Mouse (Mus musculus) liver, embryonic 15.5 days (tissue): ENCODE data around the gene Enox1. TPM values are rescaled to one million over a fixed set of nuclear protein-coding genes. Genes with fewer than 3 reads are reported as not detected.

Experiments used
- ATAC-seq: fragments of 200-750 bp; cut with Nextera tagmentation; 2 replicates; pipeline ENCODE4 v1.8.0; 2017; ENCODE audit warnings: moderate number of reproducible peaks, mild to moderate bottlenecking, moderate library complexity; ENCODE audit not compliant: insufficient read depth
- H3K27ac ChIP-seq: fragments of 300-500 bp; sonication (generic); replicated peaks from 2 replicates; pipeline ENCODE4 v1.5.1; 2015; ENCODE audit warnings: mild to moderate bottlenecking, inconsistent platforms
- H3K27me3 ChIP-seq: fragments of 300-500 bp; sonication (generic); 2 replicates; pipeline ENCODE4 v1.6.1; 2015; ENCODE audit warnings: mild to moderate bottlenecking, inconsistent platforms
- H3K36me3 ChIP-seq: fragments of 300-500 bp; sonication (generic); replicated peaks from 2 replicates; pipeline ENCODE4 v1.6.1; 2015; ENCODE audit warnings: moderate library complexity, mild to moderate bottlenecking, inconsistent platforms
- H3K4me1 ChIP-seq: fragments of 300-500 bp; sonication (generic); replicated peaks from 2 replicates; pipeline ENCODE4 v1.6.1; 2015; ENCODE audit warnings: inconsistent platforms
- H3K4me2 ChIP-seq: fragments of 300-500 bp; sonication (generic); 2 replicates; pipeline ENCODE4 v1.6.1; 2015; ENCODE audit warnings: moderate library complexity, mild to moderate bottlenecking, inconsistent platforms
- H3K4me3 ChIP-seq: fragments of 300-500 bp; sonication (generic); replicated peaks from 2 replicates; pipeline ENCODE4 v1.5.1; 2015; ENCODE audit warnings: mild to moderate bottlenecking, inconsistent platforms
- H3K9ac ChIP-seq: fragments of 300-500 bp; sonication (generic); 2 replicates; pipeline ENCODE4 v1.6.1; 2015; ENCODE audit warnings: moderate library complexity, mild to moderate bottlenecking, inconsistent platforms
- H3K9me3 ChIP-seq: fragments of 300-500 bp; sonication (generic); replicated peaks from 2 replicates; pipeline ENCODE4 v1.6.1; 2016; ENCODE audit warnings: inconsistent platforms
- WGBS: fragments of 180-500 bp; shearing (Covaris S2); methylation state at CpG from one replicate; pipeline ENCODE4 v1.1.7; 2015; ENCODE audit warnings: mixed read lengths; ENCODE audit not compliant: insufficient replicate concordance; 5-methylcytosine and 5-hydroxymethylcytosine counted together
- polyA plus RNA-seq: library from polyadenylated mRNA; unstranded; fragments of >200 nt; fragmentation: Nextera tagmentation; extraction: Ambion mirVana; gene quantifications from 2 replicates; pipeline ENCODE4 v1.2.1, GENCODE M21; 2015

The Enox1 gene
- polyA plus RNA-seq, 1 experiment from 2014 or later, result 0.35 TPM

DNA sequence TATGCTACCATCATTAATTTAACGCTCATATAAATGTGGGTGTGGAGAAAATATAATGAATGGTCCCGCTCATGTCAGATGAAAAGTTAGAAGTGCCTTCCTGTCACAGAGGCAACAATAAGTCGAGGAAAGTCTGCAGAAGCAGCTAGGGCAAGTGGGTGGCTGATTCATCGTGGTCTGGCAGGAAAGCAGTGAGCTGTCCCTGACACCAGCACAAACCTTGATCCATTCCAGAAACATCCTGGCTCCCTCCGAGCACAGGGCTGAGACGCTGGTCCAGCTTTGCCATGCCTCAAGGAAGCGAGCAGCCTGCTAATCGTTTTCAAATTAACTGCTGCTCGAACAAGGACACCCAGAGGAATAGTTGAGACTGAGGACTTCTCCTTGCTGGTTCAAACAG is 219.1 kb downstream of the Enox1 start:
- Histone ChIP-seq H3K36me3 (no peaks in the 10 kb centered on the region), H3K9ac (no peak overlapping the region), H3K27me3 (no peaks in the 10 kb centered on the region), H3K4me2 (no peak overlapping the region), H3K4me1 (no peaks in the 10 kb centered on the region), H3K9me3 (no peaks in the 10 kb centered on the region), H3K4me3 (no peak overlapping the region), H3K27ac (no peak overlapping the region)
- ATAC-seq, result no peak
- 20% methylated on average over 9 of the region's 9 CpGs for WGBS

DNA sequence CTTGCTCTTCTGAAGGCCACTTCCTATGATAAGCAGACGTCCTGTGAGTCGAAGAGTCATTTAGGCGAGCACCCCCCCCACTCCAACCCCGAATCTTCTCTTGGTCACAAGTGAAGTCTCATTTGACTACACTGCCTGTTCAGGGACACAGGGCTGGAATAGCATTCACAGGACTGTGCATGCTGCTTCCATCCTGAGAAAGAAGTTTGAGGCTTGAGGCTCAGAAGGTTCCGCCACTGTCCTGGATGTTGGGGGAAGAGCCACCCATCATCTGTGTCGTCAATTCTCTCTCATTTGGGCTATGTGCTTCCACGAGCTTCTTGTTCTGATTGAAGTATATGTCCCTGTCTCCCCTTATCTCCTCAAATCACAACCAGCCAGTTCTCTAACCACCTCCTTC is 220.2 kb downstream of the Enox1 start:
- H3K4me1 ChIP-seq, result no peaks in the 10 kb centered on the region
- H3K9me3 ChIP-seq, result no peaks in the 10 kb centered on the region
- no peak overlapping the region for H3K4me2 ChIP-seq
- H3K36me3 ChIP-seq, result no peaks in the 10 kb centered on the region
- H3K27me3 ChIP-seq, result no peaks in the 10 kb centered on the region
- H3K9ac ChIP-seq, result no peak overlapping the region
- ATAC-seq, result no peak
- H3K4me3 ChIP-seq, result no peak overlapping the region
- 15% methylated on average over 7 of the region's 7 CpGs for WGBS
- no peak overlapping the region for H3K27ac ChIP-seq

DNA sequence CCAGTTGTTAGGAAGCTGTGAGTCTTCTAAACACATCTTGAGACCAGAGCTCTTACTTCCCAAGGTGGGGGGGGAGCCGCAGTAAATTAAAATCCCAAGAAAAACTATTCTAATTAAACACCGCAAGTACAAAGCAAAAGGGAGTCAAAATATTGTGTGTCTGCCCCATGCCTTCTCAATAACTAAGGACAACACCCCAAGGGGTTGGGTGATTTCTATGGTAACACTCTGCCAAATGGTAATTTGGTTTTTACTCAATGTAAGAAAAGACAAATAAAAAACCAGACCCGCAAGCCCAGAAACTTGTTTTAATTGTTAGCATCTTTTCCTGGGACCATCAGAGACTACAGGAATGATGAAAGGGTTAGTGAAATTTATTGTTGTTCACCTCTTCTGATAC is 220.9 kb downstream of the Enox1 start:
- Histone ChIP-seq H3K27me3 (no peaks in the 10 kb centered on the region), H3K27ac (no peak overlapping the region), H3K9ac (no peak overlapping the region), H3K4me2 (no peak overlapping the region), H3K36me3 (no peaks in the 10 kb centered on the region), H3K4me3 (no peak overlapping the region), H3K4me1 (no peaks in the 10 kb centered on the region), H3K9me3 (no peaks in the 10 kb centered on the region)
- 76% methylated on average over 3 of the region's 3 CpGs for WGBS
- ATAC-seq, result no peak

DNA sequence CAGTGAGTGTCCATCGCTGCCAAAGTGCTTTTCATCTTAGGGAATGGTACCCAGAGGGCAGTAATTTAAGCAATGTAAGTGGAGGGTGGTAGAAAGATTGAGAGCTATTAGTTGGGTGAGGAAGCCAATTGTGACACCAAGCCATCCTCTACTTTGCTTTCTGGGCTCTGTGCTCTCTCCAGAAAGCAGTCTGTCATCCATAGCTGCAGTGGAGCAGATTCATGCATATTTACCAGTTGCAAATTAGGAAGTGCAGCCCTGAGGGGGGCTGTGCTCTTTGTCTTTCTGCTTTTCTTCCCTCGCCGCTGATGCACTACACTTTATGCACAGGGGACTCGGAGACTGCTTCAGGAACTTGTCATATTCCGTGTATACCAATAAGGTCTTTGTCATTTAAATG is 221.3 kb downstream of the Enox1 start:
- ATAC-seq, result no peak

DNA sequence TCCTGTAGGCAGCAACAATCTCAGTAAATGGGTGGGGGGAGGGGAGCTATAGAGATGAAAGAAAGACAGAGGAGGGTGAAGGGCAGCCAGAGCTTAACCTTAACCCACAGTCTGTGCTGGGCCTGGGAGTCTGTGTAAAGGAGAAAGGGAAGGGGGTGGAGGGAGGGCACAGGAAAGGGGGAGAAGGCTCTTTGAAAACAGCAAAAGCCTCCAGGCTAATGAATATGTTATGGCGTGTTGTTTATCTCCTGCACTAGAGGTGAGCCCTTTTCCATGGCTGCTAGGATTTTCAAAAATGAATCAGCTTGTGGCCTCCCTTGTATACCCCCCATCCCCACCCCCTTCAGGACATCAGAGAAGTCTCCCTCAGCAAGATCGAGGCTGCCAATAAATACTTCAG is 225.0 kb downstream of the Enox1 start:
- WGBS, result 43% methylated on average over 2 of the region's 2 CpGs
- Histone ChIP-seq H3K4me1 (no peaks in the 10 kb centered on the region), H3K4me2 (no peak overlapping the region), H3K36me3 (no peaks in the 10 kb centered on the region), H3K9ac (no peak overlapping the region), H3K27ac (no peak overlapping the region), H3K4me3 (no peak overlapping the region), H3K27me3 (no peaks in the 10 kb centered on the region), H3K9me3 (no peaks in the 10 kb centered on the region)
- ATAC-seq, result no peak

More for the DNA sequence above, 221.3 kb downstream of the Enox1 start:
- H3K4me1 ChIP-seq, result no peaks in the 10 kb centered on the region
- H3K27ac ChIP-seq, result no peak overlapping the region
- WGBS, result 56% methylated on average over 5 of the region's 5 CpGs
- H3K9me3 ChIP-seq, result no peaks in the 10 kb centered on the region
- no peak overlapping the region for H3K4me2 ChIP-seq
- H3K36me3 ChIP-seq, result no peaks in the 10 kb centered on the region
- no peaks in the 10 kb centered on the region for H3K27me3 ChIP-seq
- H3K9ac ChIP-seq, result no peak overlapping the region
- no peak overlapping the region for H3K4me3 ChIP-seq

DNA sequence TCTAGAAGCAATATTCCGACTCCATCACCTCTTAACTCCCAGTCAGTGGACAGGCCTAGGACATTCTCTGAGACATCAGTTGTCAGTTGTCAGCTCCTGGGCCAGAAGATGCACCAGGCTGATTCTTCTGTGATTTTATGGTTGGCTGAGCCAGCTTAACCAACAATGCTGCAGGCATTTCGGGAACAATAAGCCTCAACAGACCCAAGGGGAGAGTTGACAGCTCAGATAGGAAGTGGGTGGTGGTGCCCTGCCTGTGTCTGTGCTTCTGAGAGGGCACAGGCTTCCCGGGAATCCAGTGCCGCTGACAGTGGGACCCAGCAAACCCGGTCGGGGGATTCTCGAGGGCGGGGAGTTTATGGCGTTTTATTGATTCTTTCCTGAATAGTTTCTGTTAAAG is 229.1 kb downstream of the Enox1 start:
- H3K27me3 ChIP-seq, result no peaks in the 10 kb centered on the region
- H3K9me3 ChIP-seq, result no peaks in the 10 kb centered on the region
- H3K4me2 ChIP-seq, result no peak overlapping the region
- WGBS, result 48% methylated on average over 9 of the region's 9 CpGs
- H3K4me1 ChIP-seq, result no peaks in the 10 kb centered on the region
- no peak for ATAC-seq
- no peaks in the 10 kb centered on the region for H3K36me3 ChIP-seq
- no peak overlapping the region for H3K9ac ChIP-seq
- no peak overlapping the region for H3K27ac ChIP-seq
- no peak overlapping the region for H3K4me3 ChIP-seq

DNA sequence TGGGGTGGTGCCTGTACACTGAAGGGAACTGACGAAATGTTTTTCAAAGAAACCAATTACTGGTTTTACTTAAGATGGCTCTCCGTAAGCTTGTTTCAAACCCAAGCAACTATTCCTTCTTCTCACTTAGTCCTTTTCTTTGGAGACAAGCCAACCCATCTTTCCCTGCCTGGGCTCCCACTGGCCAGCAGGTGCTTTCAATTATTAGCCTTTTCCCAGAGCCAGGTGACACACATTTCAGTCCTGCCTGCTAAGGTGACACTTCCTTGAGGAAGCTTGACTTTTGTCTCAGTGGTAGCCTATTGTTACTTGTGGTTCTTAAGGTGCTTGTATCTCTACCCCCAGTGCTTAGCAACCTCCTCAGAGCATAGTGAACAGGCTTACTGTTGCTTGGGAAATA is 231.3 kb downstream of the Enox1 start:
- no peak overlapping the region for H3K4me2 ChIP-seq
- H3K36me3 ChIP-seq, result no peaks in the 10 kb centered on the region
- H3K4me1 ChIP-seq, result no peaks in the 10 kb centered on the region
- H3K4me3 ChIP-seq, result no peak overlapping the region
- no peak overlapping the region for H3K9ac ChIP-seq
- H3K9me3 ChIP-seq, result no peaks in the 10 kb centered on the region
- H3K27me3 ChIP-seq, result no peaks in the 10 kb centered on the region
- WGBS, result 58% methylated on average over 2 of the region's 2 CpGs
- H3K27ac ChIP-seq, result no peak overlapping the region
- no peak for ATAC-seq

DNA sequence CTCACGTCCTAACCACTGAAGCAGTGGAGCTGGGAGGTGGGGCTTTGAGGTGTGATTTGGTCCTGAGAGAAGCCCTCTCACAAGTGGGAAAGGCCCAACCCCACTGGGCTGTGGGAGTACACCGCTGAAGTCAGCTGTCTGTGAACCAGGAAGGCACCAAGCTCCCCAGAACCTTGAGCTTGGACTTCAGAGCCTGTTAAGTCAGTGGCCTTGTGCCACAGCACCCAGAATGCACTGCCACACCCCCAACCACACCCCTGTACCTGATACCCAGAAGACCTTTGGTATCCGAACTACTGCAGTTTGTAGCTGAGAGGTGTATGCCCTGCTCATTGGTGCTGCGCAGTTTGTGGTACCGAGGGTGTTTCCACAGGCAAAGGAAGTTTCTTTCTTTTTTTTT is 232.7 kb downstream of the Enox1 start:
- Histone ChIP-seq H3K27me3 (no peaks in the 10 kb centered on the region), H3K4me2 (no peak overlapping the region)
- no peak for ATAC-seq

DNA sequence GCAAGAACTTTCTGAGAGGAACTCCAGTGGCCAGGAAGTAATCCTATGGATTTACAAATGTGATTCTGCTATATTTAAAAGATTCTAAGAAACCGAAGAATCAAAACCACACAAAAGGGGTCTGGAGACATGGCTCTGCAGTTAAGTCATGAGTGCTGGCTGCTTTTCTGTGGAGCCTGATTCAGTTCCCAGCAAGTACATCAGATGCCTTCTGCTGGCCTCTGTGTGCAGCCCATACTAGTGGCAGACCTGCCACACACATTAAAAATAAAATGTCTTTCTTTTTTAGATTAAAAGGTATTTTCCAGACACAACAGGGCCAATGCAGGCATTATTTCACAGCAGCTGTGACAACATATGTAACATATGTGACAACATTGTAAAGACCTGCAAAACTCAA is 235.9 kb downstream of the Enox1 start:
- Histone ChIP-seq H3K9me3 (no peaks in the 10 kb centered on the region), H3K36me3 (no peaks in the 10 kb centered on the region), H3K9ac (no peak overlapping the region), H3K4me3 (no peak overlapping the region), H3K27me3 (no peaks in the 10 kb centered on the region), H3K4me1 (no peaks in the 10 kb centered on the region), H3K27ac (no peak overlapping the region), H3K4me2 (no peak overlapping the region)
- WGBS, result 57% methylated on average over 1 of the region's 1 CpGs
- no peak for ATAC-seq

More for the DNA sequence above, 232.7 kb downstream of the Enox1 start:
- 70% methylated on average over 5 of the region's 5 CpGs for WGBS
- no peak overlapping the region for H3K4me3 ChIP-seq
- H3K27ac ChIP-seq, result no peak overlapping the region
- H3K9me3 ChIP-seq, result no peaks in the 10 kb centered on the region
- H3K4me1 ChIP-seq, result no peaks in the 10 kb centered on the region
- no peak overlapping the region for H3K9ac ChIP-seq
- no peaks in the 10 kb centered on the region for H3K36me3 ChIP-seq

DNA sequence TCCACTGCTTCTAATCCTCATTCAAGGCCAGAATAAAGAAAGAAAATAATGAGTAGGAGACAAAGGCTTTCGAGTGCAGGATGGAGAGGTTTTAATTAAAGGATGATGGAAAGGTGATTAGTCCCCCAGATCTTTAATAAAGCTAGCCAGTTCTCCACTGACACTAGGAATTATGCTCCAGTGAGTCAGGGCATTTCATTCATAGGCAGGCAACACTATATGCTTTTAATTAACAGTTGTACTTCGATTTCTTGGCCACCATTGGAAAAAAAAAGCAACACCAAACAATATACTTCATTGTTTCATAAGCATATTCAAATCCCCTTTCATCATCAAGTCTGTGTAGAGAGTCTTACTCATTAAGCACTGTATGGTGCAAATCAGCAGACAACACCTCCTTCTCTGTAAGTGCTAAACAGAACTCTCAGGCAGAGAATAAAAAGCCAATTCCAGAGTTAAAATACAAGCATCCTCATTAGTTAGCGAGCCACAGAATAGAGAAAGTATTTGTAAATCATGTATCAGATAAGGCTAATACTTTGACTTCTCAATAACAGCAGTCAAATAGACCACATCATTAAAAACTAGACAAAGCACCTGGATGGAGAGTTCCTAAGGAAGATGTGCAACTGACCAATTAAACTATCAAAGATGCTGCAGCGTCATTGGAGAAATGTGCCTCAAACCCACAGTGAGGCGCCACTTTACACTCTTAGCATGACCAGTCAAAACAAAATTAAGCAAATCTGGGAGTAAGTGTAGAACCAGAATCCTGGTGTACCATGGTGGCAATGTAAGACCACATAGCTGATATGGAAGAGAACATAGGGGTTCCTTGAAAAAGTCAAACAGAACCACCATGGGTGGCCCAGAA is 249.9 kb downstream of the Enox1 start:
- Histone ChIP-seq H3K4me3 (no peak overlapping the region), H3K9ac (no peak overlapping the region), H3K36me3 (no peaks in the 10 kb centered on the region), H3K4me1 (no peaks in the 10 kb centered on the region), H3K27ac (no peak overlapping the region), H3K27me3 (no peaks in the 10 kb centered on the region), H3K9me3 (no peaks in the 10 kb centered on the region), H3K4me2 (no peak overlapping the region)
- 61% methylated on average over 5 of the region's 5 CpGs for WGBS
- no peak for ATAC-seq

DNA sequence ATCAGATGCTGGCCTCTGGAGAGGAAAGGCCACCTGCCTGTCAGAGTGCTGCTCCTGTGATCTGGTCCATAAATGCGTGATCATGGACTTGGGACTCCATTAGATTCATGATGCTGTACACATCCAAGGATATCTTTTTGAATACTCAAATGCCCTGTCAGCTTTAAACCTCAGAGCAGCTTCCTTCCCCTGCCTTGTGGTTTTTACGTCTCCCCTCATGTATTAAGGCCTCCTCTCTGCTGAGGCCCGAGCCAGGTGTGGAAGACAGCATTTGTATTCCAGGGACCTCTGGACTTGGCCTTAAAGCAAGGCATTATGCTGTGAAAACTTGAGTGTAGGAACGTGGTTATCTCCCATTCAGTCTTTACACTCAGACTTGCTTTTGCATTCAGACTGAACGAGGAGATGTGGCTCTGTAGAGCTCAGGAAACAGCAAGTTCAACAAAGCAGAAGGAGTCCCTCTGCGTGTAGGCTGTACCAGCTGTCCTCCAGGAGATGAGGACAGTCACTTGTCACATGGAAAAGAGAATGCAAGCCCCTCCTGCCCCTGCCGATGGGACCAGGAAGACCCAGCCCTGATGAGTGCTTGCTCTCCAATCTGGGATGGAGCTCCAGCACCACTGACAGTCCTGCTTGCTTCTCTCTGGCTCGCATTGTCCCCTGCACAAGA is 252.8 kb downstream of the Enox1 start:
- Histone ChIP-seq H3K9me3 (no peaks in the 10 kb centered on the region), H3K4me2 (no peak overlapping the region), H3K9ac (no peak overlapping the region), H3K27ac (no peak overlapping the region), H3K4me3 (no peak overlapping the region), H3K27me3 (no peaks in the 10 kb centered on the region), H3K36me3 (no peaks in the 10 kb centered on the region), H3K4me1 (no peaks in the 10 kb centered on the region)
- no peak for ATAC-seq
- 30% methylated on average over 8 of the region's 8 CpGs for WGBS
